25 mouse cellular contexts compared by ENCODE assay signal in the genomic region with DNA sequence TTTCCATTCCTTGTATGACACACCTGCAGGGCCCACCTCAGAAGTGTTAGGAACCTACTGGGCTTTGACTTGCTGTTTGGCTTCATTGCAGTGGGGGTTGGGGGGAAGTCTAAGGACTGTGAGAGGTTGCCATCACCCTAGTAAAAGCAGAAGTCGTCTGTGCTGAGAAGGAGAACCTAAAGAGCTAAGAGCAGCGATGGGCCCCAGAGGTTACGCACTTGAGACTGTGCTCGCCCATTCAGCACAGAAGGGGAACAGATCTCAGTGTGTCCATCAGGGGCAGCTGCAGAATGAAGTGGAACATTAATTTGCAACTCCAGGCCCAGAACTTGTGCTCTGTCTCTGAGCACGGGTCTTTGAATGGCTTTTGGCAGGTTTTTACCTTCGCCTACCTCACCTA.
"Had no signal": no experiment of that assay in that cellular context is flagged by ENCODE, and none has a peak within 500 bp of the region (broad histone marks: within the 10 kb centered on the region; RNA-seq: fewer than 3 reads in every experiment).

No protein-coding gene starts in this region.

- H3K9me3 ChIP-seq: heart, embryonic 10.5 days; heart, embryonic 13.5 days; heart, embryonic 15.5 days; intestine, embryonic 15.5 days; limb, embryonic 10.5 days; limb, embryonic 12.5 days; liver, embryonic 13.5 days had no signal

- H3K27ac ChIP-seq: gastrocnemius, adult 2 months; heart, embryonic 10.5 days; heart, embryonic 13.5 days; heart, embryonic 15.5 days; hindbrain, embryonic 14.5 days; intestine, embryonic 15.5 days; kidney, postnatal 0 days; left cerebral cortex, adult 2 months; limb, embryonic 10.5 days; limb, embryonic 12.5 days; liver, embryonic 13.5 days had no signal

- DNase-seq: gastrocnemius, adult 2 months; gastrocnemius, postnatal 10 days; gastrocnemius, postnatal 25 days; heart, adult 18-20 months; heart, postnatal 14 days; heart, postnatal 36 days; kidney, adult 18-20 months; kidney, adult 8-10 months; kidney, postnatal 14 days; kidney, postnatal 36 days; liver; liver, embryonic 13.5 days had no signal

- H3K27me3 ChIP-seq: heart, embryonic 13.5 days; heart, embryonic 15.5 days; intestine, embryonic 15.5 days; limb, embryonic 12.5 days; liver, embryonic 13.5 days had no signal

- H3K36me3 ChIP-seq: heart, embryonic 10.5 days; heart, embryonic 13.5 days; heart, embryonic 15.5 days; intestine, embryonic 15.5 days; limb, embryonic 10.5 days; limb, embryonic 12.5 days; liver, embryonic 13.5 days had no signal

- H3K4me2 ChIP-seq: heart, embryonic 13.5 days; heart, embryonic 15.5 days; hindbrain, embryonic 14.5 days; intestine, embryonic 15.5 days; limb, embryonic 12.5 days; liver, embryonic 11.5 days; liver, embryonic 13.5 days had no signal

- ATAC-seq: hindbrain, embryonic 16.5 days; inflammation-experienced regulatory T-cells, adult 6 months; intestine, embryonic 15.5 days; intestine, postnatal 0 days had no signal

- H3K9ac ChIP-seq: heart, embryonic 13.5 days; heart, embryonic 15.5 days; hindbrain, embryonic 14.5 days; intestine, embryonic 15.5 days; limb, embryonic 12.5 days; liver, embryonic 13.5 days had no signal

- H3K4me3 ChIP-seq: gastrocnemius, adult 2 months; heart, embryonic 10.5 days; heart, embryonic 13.5 days; heart, embryonic 15.5 days; intestine, embryonic 15.5 days; left cerebral cortex, adult 2 months; limb, embryonic 10.5 days; limb, embryonic 12.5 days; liver, embryonic 13.5 days had no signal
